Comparison of ENCODE assay signal across 26 mouse cellular contexts in the genomic region with DNA sequence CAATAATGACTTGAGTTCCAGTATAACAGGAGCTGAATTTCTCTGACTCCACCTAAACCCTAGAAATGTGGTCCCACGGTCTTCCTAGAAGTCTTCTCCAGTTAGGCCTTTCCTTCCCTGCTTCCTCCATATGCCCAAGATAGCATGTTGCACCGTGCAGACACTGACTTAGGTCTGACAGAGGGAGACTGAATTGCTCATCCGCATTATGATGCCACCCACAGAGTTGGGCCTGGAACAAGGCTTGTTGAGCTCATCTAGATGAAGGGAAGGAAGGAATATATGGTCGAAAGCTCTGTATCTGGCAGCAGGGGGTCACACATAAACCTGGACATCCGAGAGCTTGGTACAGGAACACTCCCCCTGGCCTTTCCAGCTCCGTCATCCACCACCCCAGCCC.
DNase-seq lines count a peak whose midpoint lies in the region; ATAC-seq lines count a peak whose summit lies in the region.
"Had no signal": no experiment of that assay in that cellular context is flagged by ENCODE, and none has a peak within 500 bp of the region (broad histone marks: within the 10 kb centered on the region; RNA-seq: fewer than 3 reads in every experiment).

No protein-coding gene starts in this region.

- no peak for DNase-seq in frontal cortex, postnatal 25 days (ENCODE audit: low spot score in 2 of 2)
- DNase-seq in layer of hippocampus, adult 9-11 months = peak; percentile 36
- DNase-seq in layer of hippocampus, postnatal 10 days (ENCODE audit: low spot score in 2 of 2) = no peak
- DNase-seq in brain, adult 2 months (ENCODE audit: low read depth, low spot score) = peak; percentile 88
- peak; percentile 34 for DNase-seq in right cerebral cortex, postnatal 25 days
- no peak for DNase-seq in T-cell, adult 2 months (ENCODE audit: low spot score)
- DNase-seq: adrenal gland, adult 8-10 months; cerebellum, adult 11 months; cerebellum, adult 9-11 months; embryo, embryonic 11 days; gastrocnemius, postnatal 25 days; heart, adult 18-20 months; heart, postnatal 4 days; kidney, adult 8-10 months; kidney, postnatal 4 days; liver, embryonic 13.5 days; lung, adult 18-20 months; midbrain, embryonic 14.5 days; spleen, adult 18-20 months; thymus, adult 2 months; thymus, postnatal 36 days had no signal

- peak; percentile 86 for ATAC-seq in frontal cortex, adult (ENCODE audit: low TSS enrichment)
- no peak for ATAC-seq in cerebellum, adult (ENCODE audit: insufficient number of reproducible peaks, low FRiP score, low TSS enrichment)
- ATAC-seq: forebrain, embryonic 14.5 days; intestine, embryonic 16.5 days; lung, postnatal 0 days had no signal

Comparison
In these comparisons a context has a peak if more than half of its experiments do, and no peak if none do; other contexts are left out.
1. DNase-seq: peak in layer of hippocampus, adult 9-11 months (single experiment), brain, adult 2 months (single experiment) and right cerebral cortex, postnatal 25 days (single experiment); none in frontal cortex, postnatal 25 days (0 of 2), layer of hippocampus, postnatal 10 days (0 of 2) and T-cell, adult 2 months (single experiment).